Mouse (Mus musculus): Measurements from ENCODE around the gene Nek10.

- TF ChIP-seq CTCF (IDR thresholded peaks at IDR 0.05; ENCODE audit: low read depth, low read length), result no peak
- TF ChIP-seq GATA1 (IDR thresholded peaks at IDR 0.05; ENCODE audit: borderline replicate concordance, low read length), result no peak
- TF ChIP-seq GATA2 (IDR thresholded peaks at IDR 0.05; ENCODE audit: borderline replicate concordance, low read depth, low read length), result no peak
- no peak for TF ChIP-seq TAL1 (conservative IDR thresholded peaks at IDR 0.05; ENCODE audit: low read depth, low read length)
- TF ChIP-seq POLR2AphosphoS5 (IDR thresholded peaks at IDR 0.05; ENCODE audit: insufficient replicate concordance, low read depth, low read length), result no peak
These were observed 68.5 kb downstream of the Nek10 start for GRCm38 (mm10) chr14:14871700-14872099.
